Mouse (Mus musculus): Measurements from ENCODE around the gene Celsr2. TPM values are rescaled to one million over a fixed set of nuclear protein-coding genes. Genes with fewer than 3 reads are reported as not detected.
A peak's percentile ranks its signal among the peaks of the same experiment; 100 is the strongest.

Celsr2 gene
- total and polyA plus RNA-seq, 2 experiments = 0.18 to 0.60 TPM

DNA sequence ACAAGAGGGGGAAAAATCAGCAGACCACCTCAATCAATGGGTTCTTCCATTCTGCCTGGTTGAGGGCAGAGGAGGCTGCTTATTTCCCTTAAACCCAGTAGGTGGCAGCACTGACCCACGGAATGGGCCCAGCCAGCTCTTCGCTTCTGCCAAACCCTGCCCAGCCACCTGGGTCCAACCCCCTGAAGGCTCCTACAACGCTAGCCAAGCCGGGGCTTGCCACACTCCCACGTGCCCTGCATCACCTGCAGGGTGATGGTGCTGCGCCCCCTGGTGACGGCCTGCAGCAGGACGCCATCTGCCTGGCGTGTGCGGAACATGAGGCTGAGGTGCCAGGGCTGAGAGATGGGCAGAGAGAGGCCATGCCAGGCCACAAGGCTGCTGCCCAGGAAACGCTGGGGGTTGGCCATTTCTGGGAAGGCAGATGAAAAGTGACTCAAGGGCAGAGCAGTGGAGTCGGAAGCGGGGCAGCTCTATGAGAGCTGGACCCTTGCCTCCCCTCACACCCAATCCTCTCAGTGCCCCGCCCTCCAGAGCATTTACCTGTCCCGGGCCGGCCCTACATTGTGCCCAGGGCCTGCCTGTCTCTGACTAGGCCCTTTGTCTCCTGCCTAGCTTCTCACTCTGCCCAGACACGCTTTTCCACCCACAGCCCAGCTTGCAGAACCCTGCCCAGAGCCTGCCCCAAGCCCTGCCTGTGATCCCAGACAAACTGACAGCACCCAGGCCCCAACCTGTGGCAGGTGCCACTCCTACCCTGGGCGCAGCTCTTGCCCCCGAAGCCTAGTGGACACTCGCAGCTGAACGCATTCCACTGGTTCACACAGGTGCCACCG, 13.4 kb downstream of the Celsr2 start:
- 32% methylated on average over 22 of the region's 22 CpGs for WGBS
- no peaks in the 10 kb centered on the region for H3K27me3 ChIP-seq (ENCODE audit: control insufficient read depth, insufficient read depth, low read length)
- no peak overlapping the region for H3K9ac ChIP-seq (ENCODE audit: low read depth, low read length)

DNA sequence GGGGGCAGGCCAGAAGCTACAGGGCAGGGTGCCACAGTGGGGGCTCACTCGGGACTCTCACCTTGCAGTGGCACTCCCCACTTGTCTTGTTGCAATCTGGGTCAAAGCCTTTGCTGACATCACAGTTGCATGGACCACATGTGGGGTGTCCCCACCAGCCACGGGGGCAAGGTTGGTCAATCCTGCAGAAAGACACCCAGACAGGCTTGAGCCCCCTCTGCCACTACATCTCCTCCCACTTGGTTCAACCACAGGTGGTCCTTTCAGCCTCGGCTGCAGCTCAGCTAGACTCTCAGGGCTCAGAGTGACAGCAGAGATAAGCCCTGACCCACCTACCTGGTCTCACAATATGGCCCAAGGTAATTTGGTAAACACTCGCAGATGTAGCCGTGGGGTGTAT, 14.9 kb downstream of the Celsr2 start:
- Histone ChIP-seq H3K27me3 (ENCODE audit: control insufficient read depth, insufficient read depth, low read length) (no peaks in the 10 kb centered on the region), H3K9ac (ENCODE audit: low read depth, low read length) (no peak overlapping the region), H3K4me1 (ENCODE audit: control insufficient read depth, insufficient read depth, low read length) (no peaks in the 10 kb centered on the region), H3K36me3 (ENCODE audit: control insufficient read depth, insufficient read depth, low read length) (no peaks in the 10 kb centered on the region), H3K27ac (replicated peaks; ENCODE audit: insufficient read depth, low read depth, low read length) (no peak overlapping the region), H3K79me2 (ENCODE audit: control insufficient read depth, insufficient read depth, low read length) (no peaks in the 10 kb centered on the region), H3K4me3 (ENCODE audit: insufficient read depth, low read depth, low read length) (no peak overlapping the region)
- TF ChIP-seq CTCF (IDR thresholded peaks at IDR 0.05; ENCODE audit: low read depth, low read length) (no peak), POLR2A (IDR thresholded peaks at IDR 0.05; ENCODE audit: extremely low read depth, insufficient read depth, low read length) (no peak)
- WGBS = 79% methylated on average over 5 of the region's 5 CpGs
- no peak for DNase-seq (ENCODE audit: extremely low read depth, low read depth, low spot score)

More for the DNA sequence above, 13.4 kb downstream of the Celsr2 start:
- Histone ChIP-seq H3K79me2 (ENCODE audit: control insufficient read depth, insufficient read depth, low read length) (no peaks in the 10 kb centered on the region), H3K4me3 (ENCODE audit: insufficient read depth, low read depth, low read length) (no peak overlapping the region), H3K27ac (replicated peaks; ENCODE audit: insufficient read depth, low read depth, low read length) (no peak overlapping the region), H3K4me1 (ENCODE audit: control insufficient read depth, insufficient read depth, low read length) (no peaks in the 10 kb centered on the region), H3K36me3 (ENCODE audit: control insufficient read depth, insufficient read depth, low read length) (no peaks in the 10 kb centered on the region)
- TF ChIP-seq POLR2A (IDR thresholded peaks at IDR 0.05; ENCODE audit: extremely low read depth, insufficient read depth, low read length) (no peak), CTCF (IDR thresholded peaks at IDR 0.05; ENCODE audit: low read depth, low read length) (peak; percentile 86; the same call in 1 of the 2 replicates)
- DNase-seq (ENCODE audit: extremely low read depth, low read depth, low spot score) = peak; percentile 87

DNA sequence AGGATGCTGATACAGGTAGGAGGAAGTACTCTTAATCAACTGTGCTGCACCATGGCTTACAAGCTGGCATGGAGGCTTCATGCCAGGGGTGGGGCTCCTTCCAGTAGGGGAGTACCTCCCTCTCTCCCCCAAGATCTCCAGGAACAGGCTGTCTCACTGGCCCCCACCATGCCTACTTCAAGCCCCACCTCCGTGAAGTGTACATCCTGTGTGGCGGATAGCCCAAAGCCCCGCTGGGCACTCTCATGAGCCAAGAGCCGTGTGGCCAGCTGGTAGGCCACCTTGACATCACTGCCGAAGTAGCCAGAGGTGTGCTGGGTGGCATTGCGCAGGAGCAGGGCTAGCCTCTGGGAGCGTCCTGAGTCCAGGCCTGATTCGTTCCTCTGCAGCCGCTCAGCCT, 17.1 kb downstream of the Celsr2 start:
- Histone ChIP-seq H3K4me1 (ENCODE audit: control insufficient read depth, insufficient read depth, low read length) (no peaks in the 10 kb centered on the region), H3K9ac (ENCODE audit: low read depth, low read length) (no peak overlapping the region), H3K79me2 (ENCODE audit: control insufficient read depth, insufficient read depth, low read length) (no peaks in the 10 kb centered on the region), H3K4me3 (ENCODE audit: insufficient read depth, low read depth, low read length) (no peak overlapping the region), H3K27ac (replicated peaks; ENCODE audit: insufficient read depth, low read depth, low read length) (no peak overlapping the region), H3K36me3 (ENCODE audit: control insufficient read depth, insufficient read depth, low read length) (no peaks in the 10 kb centered on the region), H3K27me3 (ENCODE audit: control insufficient read depth, insufficient read depth, low read length) (no peaks in the 10 kb centered on the region)
- no peak for DNase-seq (ENCODE audit: extremely low read depth, low read depth, low spot score)
- no peak for TF ChIP-seq POLR2A (IDR thresholded peaks at IDR 0.05; ENCODE audit: extremely low read depth, insufficient read depth, low read length)
- no peak for TF ChIP-seq CTCF (IDR thresholded peaks at IDR 0.05; ENCODE audit: low read depth, low read length)
- 89% methylated on average over 9 of the region's 9 CpGs for WGBS

DNA sequence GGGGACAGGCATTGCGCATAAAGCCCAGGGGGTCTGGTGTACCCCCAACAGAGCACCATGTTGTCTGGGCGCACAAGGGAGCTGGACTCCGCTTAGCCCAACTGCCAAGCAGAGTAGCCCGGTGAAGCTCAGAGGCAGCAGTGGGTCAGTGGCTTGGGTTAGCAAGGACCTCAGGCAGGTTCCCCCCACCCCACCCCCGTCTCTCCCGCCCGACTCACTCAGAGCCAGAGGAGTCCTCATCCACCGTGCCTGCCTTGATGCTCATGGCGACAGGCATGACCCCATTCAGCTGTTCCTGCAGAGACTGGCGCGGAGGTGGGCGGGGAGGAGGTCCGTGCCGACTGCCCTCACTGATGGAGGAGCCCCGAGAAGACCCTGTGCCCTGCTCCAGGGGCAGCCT, 22.6 kb downstream of the Celsr2 start:
- H3K27ac ChIP-seq (replicated peaks; ENCODE audit: insufficient read depth, low read depth, low read length) = no peak overlapping the region
- no peaks in the 10 kb centered on the region for H3K27me3 ChIP-seq (ENCODE audit: control insufficient read depth, insufficient read depth, low read length)
- 82% methylated on average over 15 of the region's 15 CpGs for WGBS
- DNase-seq (ENCODE audit: extremely low read depth, low read depth, low spot score) = no peak
- TF ChIP-seq CTCF (IDR thresholded peaks at IDR 0.05; ENCODE audit: low read depth, low read length) (no peak), POLR2A (IDR thresholded peaks at IDR 0.05; ENCODE audit: extremely low read depth, insufficient read depth, low read length) (no peak)
- no peaks in the 10 kb centered on the region for H3K79me2 ChIP-seq (ENCODE audit: control insufficient read depth, insufficient read depth, low read length)
- H3K9ac ChIP-seq (ENCODE audit: low read depth, low read length) = no peak overlapping the region
- no peaks in the 10 kb centered on the region for H3K36me3 ChIP-seq (ENCODE audit: control insufficient read depth, insufficient read depth, low read length)
- H3K4me1 ChIP-seq (ENCODE audit: control insufficient read depth, insufficient read depth, low read length) = peaks cover 2% of the 10 kb centered on the region; the same call in 1 of the 2 replicates
- H3K4me3 ChIP-seq (ENCODE audit: insufficient read depth, low read depth, low read length) = no peak overlapping the region

DNA sequence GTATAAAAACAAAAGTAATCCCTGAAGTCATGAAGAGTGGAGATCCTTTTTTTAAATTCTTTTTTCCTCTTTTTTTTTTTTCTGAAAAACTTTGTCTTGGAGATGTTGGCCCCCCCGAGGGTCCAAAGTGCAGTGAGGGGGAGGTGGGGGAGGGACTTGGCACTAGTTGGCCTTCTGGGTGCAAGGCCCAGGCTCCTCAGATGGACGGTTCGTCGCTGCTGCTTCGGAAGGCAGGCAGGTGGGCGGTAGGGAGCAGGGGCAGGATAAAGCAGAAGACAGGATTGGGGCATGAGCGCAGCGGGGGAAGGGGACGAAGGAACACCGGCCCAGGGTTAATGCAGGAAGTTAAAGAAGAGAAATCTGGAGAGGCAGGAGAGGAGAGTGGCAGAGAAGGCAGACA, 23.1 kb downstream of the Celsr2 start:
- Histone ChIP-seq H3K36me3 (ENCODE audit: control insufficient read depth, insufficient read depth, low read length) (no peaks in the 10 kb centered on the region), H3K4me3 (ENCODE audit: insufficient read depth, low read depth, low read length) (no peak overlapping the region), H3K79me2 (ENCODE audit: control insufficient read depth, insufficient read depth, low read length) (no peaks in the 10 kb centered on the region), H3K4me1 (ENCODE audit: control insufficient read depth, insufficient read depth, low read length) (peaks cover 2% of the 10 kb centered on the region; the same call in 1 of the 2 replicates), H3K27ac (replicated peaks; ENCODE audit: insufficient read depth, low read depth, low read length) (no peak overlapping the region), H3K27me3 (ENCODE audit: control insufficient read depth, insufficient read depth, low read length) (no peaks in the 10 kb centered on the region), H3K9ac (ENCODE audit: low read depth, low read length) (no peak overlapping the region)
- no peak for TF ChIP-seq CTCF (IDR thresholded peaks at IDR 0.05; ENCODE audit: low read depth, low read length)
- TF ChIP-seq POLR2A (IDR thresholded peaks at IDR 0.05; ENCODE audit: extremely low read depth, insufficient read depth, low read length) = no peak
- 29% methylated on average over 10 of the region's 10 CpGs for WGBS
- DNase-seq (ENCODE audit: extremely low read depth, low read depth, low spot score) = no peak

DNA sequence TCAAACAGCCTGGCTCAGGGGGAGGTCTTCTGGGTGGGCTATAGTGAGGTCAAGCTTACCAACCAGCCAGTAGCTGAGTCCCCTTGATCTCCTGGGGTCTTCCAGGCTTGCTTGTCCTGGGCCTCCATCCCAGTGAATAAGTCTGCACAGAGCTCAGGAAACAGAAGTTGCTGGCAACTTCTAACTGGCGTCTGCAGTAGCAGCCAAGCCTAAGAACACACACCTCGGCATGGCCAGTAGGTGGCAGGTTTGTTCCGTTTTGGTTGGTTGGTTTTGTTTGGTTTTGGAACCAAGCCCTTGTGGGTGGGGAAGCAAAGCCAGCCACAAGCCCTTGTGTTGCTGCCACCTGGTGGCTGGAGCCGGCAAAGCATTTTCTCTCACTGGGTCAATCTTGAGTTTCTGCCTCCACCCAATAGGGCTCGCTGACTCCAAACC, 26.2 kb downstream of the Celsr2 start:
- H3K27ac ChIP-seq (replicated peaks; ENCODE audit: insufficient read depth, low read depth, low read length) = no peak overlapping the region
- DNase-seq (ENCODE audit: extremely low read depth, low read depth, low spot score) = peak; percentile 89
- H3K79me2 ChIP-seq (ENCODE audit: control insufficient read depth, insufficient read depth, low read length) = no peaks in the 10 kb centered on the region
- WGBS = 0% methylated on average over 5 of the region's 5 CpGs
- peak; percentile 97 for TF ChIP-seq CTCF (IDR thresholded peaks at IDR 0.05; ENCODE audit: low read depth, low read length)
- TF ChIP-seq POLR2A (IDR thresholded peaks at IDR 0.05; ENCODE audit: extremely low read depth, insufficient read depth, low read length) = no peak
- no peak overlapping the region for H3K9ac ChIP-seq (ENCODE audit: low read depth, low read length)
- H3K36me3 ChIP-seq (ENCODE audit: control insufficient read depth, insufficient read depth, low read length) = no peaks in the 10 kb centered on the region
- no peak overlapping the region for H3K4me3 ChIP-seq (ENCODE audit: insufficient read depth, low read depth, low read length)
- H3K4me1 ChIP-seq (ENCODE audit: control insufficient read depth, insufficient read depth, low read length) = peaks cover 2% of the 10 kb centered on the region; the same call in 1 of the 2 replicates
- no peaks in the 10 kb centered on the region for H3K27me3 ChIP-seq (ENCODE audit: control insufficient read depth, insufficient read depth, low read length)
